Mouse (Mus musculus): Measurements from ENCODE around the gene Pkd1l3.

GRCm38 (mm10) chr8:109571139-109571538 is 43.2 kb upstream of the Pkd1l3 start:
- TF ChIP-seq POLR2A (IDR thresholded peaks at IDR 0.05; ENCODE audit: low read depth, low read length) = no peak
- no peak for TF ChIP-seq CTCF (IDR thresholded peaks at IDR 0.05; ENCODE audit: extremely low read depth, insufficient read length, insufficient replicate concordance, low read depth, low read length)

Data from small intestine, adult 2 months (tissue).